Mouse (Mus musculus) E14TG2a.4 (cell line): ENCODE results near the gene Rnf150.

Experiments used
- CTCF ChIP-seq: conservative IDR thresholded peaks from 2 replicates; pipeline ENCODE4 v1.5.1; 2014; ENCODE audit warnings: low read length
- POU5F1 ChIP-seq: IDR thresholded peaks from 2 replicates; pipeline ENCODE4 v1.6.1; 2014; ENCODE audit warnings: low read length, borderline replicate concordance

- TF ChIP-seq CTCF (no peak), POU5F1 (no peak)
Observed at GRCm38 (mm10) chr8:82945867-82946266, 82.7 kb downstream of the Rnf150 start.
